Mouse (Mus musculus) heart, embryonic 14.5 days (tissue): ENCODE results near the gene Chst14. TPM values are rescaled to one million over a fixed set of nuclear protein-coding genes. Genes with fewer than 3 reads are reported as not detected.

Experiments
- ATAC-seq: fragments of 200-750 bp; cut with Nextera tagmentation; 2 replicates; pipeline ENCODE4 v1.8.0; 2017; ENCODE audit warnings: low read depth, moderate TSS enrichment; ENCODE audit not compliant: insufficient number of reproducible peaks, insufficient read depth, low FRiP score
- H3K27ac ChIP-seq, 2 experiments: fragments of 200-500 bp in 1 of 2; fragments of 300-500 bp in 1 of 2; sonication (generic) in 1 of 2; replicated peaks in 1 of 2; 2 replicates each; pipeline ENCODE4 v1.5.1; 2012 to 2014; ENCODE audit warnings: low read depth in 2 of 2, low read length in 2 of 2, control low read depth in 1 of 2, mild to moderate bottlenecking in 1 of 2, mixed read lengths in 1 of 2; ENCODE audit not compliant: control insufficient read depth in 1 of 2, insufficient read depth in 1 of 2
- H3K27me3 ChIP-seq: fragments of 300-500 bp; sonication (generic); 2 replicates; pipeline ENCODE4 v1.6.1; 2014; ENCODE audit warnings: mild to moderate bottlenecking, low read length, control low read depth; ENCODE audit not compliant: control insufficient read depth, insufficient read depth
- H3K36me3 ChIP-seq: fragments of 300-500 bp; sonication (generic); 2 replicates; pipeline ENCODE4 v1.6.1; 2014; ENCODE audit warnings: mild to moderate bottlenecking, control low read depth, low read length, mixed read lengths; ENCODE audit not compliant: control insufficient read depth, insufficient read depth
- H3K4me1 ChIP-seq, 2 experiments: fragments of 200-500 bp in 1 of 2; fragments of 300-500 bp in 1 of 2; sonication (generic) in 1 of 2; 2 replicates each; pipeline ENCODE4 v1.6.1; 2012 to 2014; ENCODE audit warnings: low read length in 2 of 2, control low read depth in 1 of 2, mixed read lengths in 1 of 2; ENCODE audit not compliant: control insufficient read depth in 2 of 2, insufficient read depth in 2 of 2
- H3K4me2 ChIP-seq: fragments of 300-500 bp; sonication (generic); 2 replicates; pipeline ENCODE4 v1.6.1; 2014; ENCODE audit warnings: mild to moderate bottlenecking, low read length
- H3K4me3 ChIP-seq, 2 experiments: fragments of 200-500 bp in 1 of 2; fragments of 300-500 bp in 1 of 2; sonication (generic) in 1 of 2; 2 replicates each; pipeline ENCODE4 v1.5.1; 2012 to 2014; ENCODE audit warnings: low read length in 2 of 2, mild to moderate bottlenecking in 2 of 2, control low read depth in 1 of 2, low read depth in 1 of 2, moderate library complexity in 1 of 2; ENCODE audit not compliant: control insufficient read depth in 1 of 2, insufficient read depth in 1 of 2
- H3K9ac ChIP-seq: fragments of 300-500 bp; sonication (generic); 2 replicates; pipeline ENCODE4 v1.6.1; 2014; ENCODE audit warnings: mild to moderate bottlenecking, low read length
- H3K9me3 ChIP-seq: fragments of 300-500 bp; sonication (generic); 2 replicates; pipeline ENCODE4 v1.6.1; 2016; ENCODE audit warnings: low read length, control low read depth; ENCODE audit not compliant: control insufficient read depth
- WGBS: fragments of 180-500 bp; shearing (Covaris S2); extraction: QIAGEN DNeasy Blood & Tissue Kit; methylation state at CpG from one replicate; pipeline ENCODE4 v1.1.7; 2014; 5-methylcytosine and 5-hydroxymethylcytosine counted together
- polyA plus RNA-seq: library from polyadenylated mRNA; unstranded; fragments of >200 nt; fragmentation: Nextera tagmentation; extraction: Ambion mirVana; gene quantifications from 2 replicates; pipeline ENCODE4 v1.2.1, GENCODE M21; 2014

The Chst14 gene
- polyA plus RNA-seq, 1 experiment from 2014 or later, result 25.7 TPM

GRCm38 (mm10) chr2:118920428-118920827 lies 5.9 kb upstream of the Chst14 start:
- H3K27me3 ChIP-seq, result no peaks in the 10 kb centered on the region
- no peak overlapping the region for H3K4me2 ChIP-seq
- no peak overlapping the region for H3K4me3 ChIP-seq
- ATAC-seq, result no peak
- no peaks in the 10 kb centered on the region for H3K9me3 ChIP-seq
- H3K9ac ChIP-seq, result no peak overlapping the region
- 84% methylated on average over 3 of the region's 3 CpGs for WGBS
- no peak overlapping the region for H3K27ac ChIP-seq
- peaks cover 56% of the 10 kb centered on the region for H3K36me3 ChIP-seq
- H3K4me1 ChIP-seq, result peaks cover 0 to 21% of the 10 kb centered on the region in 2 experiments; a peak in 3 of 4 replicates

GRCm38 (mm10) chr2:118925952-118926351 lies 344 bp upstream of the Chst14 start:
- peak; percentile 23 for ATAC-seq
- H3K4me2 ChIP-seq, result peak overlapping the region; percentile 97
- H3K27ac ChIP-seq, result peak overlapping the region; percentile 3 to 65; a peak in 2 of 4 replicates
- no peaks in the 10 kb centered on the region for H3K9me3 ChIP-seq
- peaks cover 11 to 22% of the 10 kb centered on the region in 2 experiments for H3K4me1 ChIP-seq
- no peaks in the 10 kb centered on the region for H3K27me3 ChIP-seq
- peaks cover 29% of the 10 kb centered on the region for H3K36me3 ChIP-seq
- H3K9ac ChIP-seq, result peak overlapping the region; percentile 90
- peak overlapping the region; percentile 72 to 86 for H3K4me3 ChIP-seq
- WGBS, result 0% methylated on average over 6 of the region's 6 CpGs

GRCm38 (mm10) chr2:118926998-118927739 lies 873 bp downstream of the Chst14 start:
- Histone ChIP-seq H3K9me3 (no peaks in the 10 kb centered on the region), H3K4me3 (peak overlapping the region; percentile 72 to 86), H3K9ac (peak overlapping the region; percentile 90), H3K4me1 (peaks cover 11 to 22% of the 10 kb centered on the region in 2 experiments), H3K27me3 (no peaks in the 10 kb centered on the region), H3K27ac (peak overlapping the region in 1 of 2 experiments; percentile 65; a peak in 1 of 4 replicates), H3K4me2 (peak overlapping the region; percentile 97), H3K36me3 (peaks cover 20% of the 10 kb centered on the region)
- 31% methylated on average over 31 of the region's 31 CpGs for WGBS
- no peak for ATAC-seq

- no peaks in the 10 kb centered on the region for H3K36me3 ChIP-seq
- ATAC-seq, result no peak
- no peaks in the 10 kb centered on the region for H3K9me3 ChIP-seq
- H3K27me3 ChIP-seq, result no peaks in the 10 kb centered on the region
- WGBS, result 69% methylated on average over 7 of the region's 7 CpGs
- H3K4me2 ChIP-seq, result no peak overlapping the region
- H3K4me1 ChIP-seq, result no peaks in the 10 kb centered on the region
- no peak overlapping the region for H3K9ac ChIP-seq
- no peak overlapping the region for H3K4me3 ChIP-seq
- H3K27ac ChIP-seq, result no peak overlapping the region
These were observed 15.0 kb downstream of the Chst14 start for GRCm38 (mm10) chr2:118941341-118941740.

GRCm38 (mm10) chr2:118943232-118943631 lies 16.9 kb downstream of the Chst14 start:
- ATAC-seq, result no peak
- H3K27me3 ChIP-seq, result no peaks in the 10 kb centered on the region
- H3K27ac ChIP-seq, result no peak overlapping the region
- H3K9me3 ChIP-seq, result no peaks in the 10 kb centered on the region
- H3K36me3 ChIP-seq, result no peaks in the 10 kb centered on the region
- WGBS, result 81% methylated on average over 6 of the region's 6 CpGs
- no peak overlapping the region for H3K4me2 ChIP-seq
- H3K4me1 ChIP-seq, result no peaks in the 10 kb centered on the region
- H3K9ac ChIP-seq, result no peak overlapping the region
- no peak overlapping the region for H3K4me3 ChIP-seq

- H3K36me3 ChIP-seq, result no peaks in the 10 kb centered on the region
- 72% methylated on average over 4 of the region's 4 CpGs for WGBS
These were observed 22.5 kb downstream of the Chst14 start for GRCm38 (mm10) chr2:118948818-118949217.

GRCm38 (mm10) chr2:118949699-118950098 lies 23.4 kb downstream of the Chst14 start:
- H3K9ac ChIP-seq, result no peak overlapping the region
- no peaks in the 10 kb centered on the region for H3K36me3 ChIP-seq
- WGBS, result 61% methylated on average over 3 of the region's 3 CpGs
- no peak for ATAC-seq
- H3K27me3 ChIP-seq, result no peaks in the 10 kb centered on the region
- H3K27ac ChIP-seq, result no peak overlapping the region
- no peak overlapping the region for H3K4me3 ChIP-seq
- H3K4me2 ChIP-seq, result no peak overlapping the region
- H3K4me1 ChIP-seq, result no peaks in the 10 kb centered on the region
- H3K9me3 ChIP-seq, result no peaks in the 10 kb centered on the region

More at GRCm38 (mm10) chr2:118948818-118949217, 22.5 kb downstream of the Chst14 start:
- no peak overlapping the region for H3K4me3 ChIP-seq
- no peaks in the 10 kb centered on the region for H3K27me3 ChIP-seq
- no peak overlapping the region for H3K4me2 ChIP-seq
- no peak for ATAC-seq
- no peaks in the 10 kb centered on the region for H3K4me1 ChIP-seq
- H3K9me3 ChIP-seq, result no peaks in the 10 kb centered on the region
- no peak overlapping the region for H3K27ac ChIP-seq
- H3K9ac ChIP-seq, result no peak overlapping the region
